Mouse (Mus musculus): ENCODE data around the gene Aqp5. TPM values are rescaled to one million over a fixed set of nuclear protein-coding genes. Genes with fewer than 3 reads are reported as not detected.

The Aqp5 gene
- not detected in 3 replicates for total RNA-seq (2017)

DNA sequence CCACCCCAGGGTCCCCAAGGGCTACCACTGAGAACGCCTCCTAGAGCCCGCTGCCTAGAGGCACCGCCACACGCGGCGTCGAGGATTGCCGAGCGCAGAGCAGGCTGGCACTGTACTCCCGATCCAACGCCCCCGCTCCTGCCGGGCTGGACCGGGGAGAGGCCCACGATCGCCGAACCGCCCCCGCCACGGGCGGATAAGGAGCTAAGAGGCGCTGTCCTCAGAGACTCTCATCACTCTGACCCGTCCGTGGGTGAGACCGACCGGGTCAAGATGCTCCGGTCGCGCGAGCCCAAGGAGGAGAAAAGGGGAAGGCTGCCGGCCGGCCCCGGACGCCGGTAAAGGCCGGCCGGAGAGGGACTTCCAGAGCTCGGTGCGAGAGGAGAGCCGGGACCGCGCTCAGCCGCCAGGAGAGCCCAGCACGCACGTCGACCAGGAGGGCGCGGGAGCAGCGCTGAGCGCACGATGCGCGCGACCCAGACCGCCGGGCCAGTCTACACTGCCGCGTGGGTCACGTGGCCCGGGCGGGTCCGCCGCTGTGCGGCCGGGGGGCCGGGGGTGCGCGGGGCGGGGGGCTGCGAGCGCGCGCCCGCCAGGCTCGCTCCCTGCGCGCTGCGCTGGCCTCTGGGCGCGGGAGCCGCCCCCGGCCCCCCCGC, at the start of gene Aqp5:
Gene Aqp5 (plus strand): TSS at position 354 of the 656 bp plus-strand sequence.
- ATAC-seq (replicated peaks; ENCODE audit: insufficient number of reproducible peaks, low FRiP score, low TSS enrichment, poor library complexity, severe bottlenecking): no peak

- no peak for ATAC-seq (replicated peaks; ENCODE audit: insufficient number of reproducible peaks, low FRiP score, low TSS enrichment, poor library complexity, severe bottlenecking)
Measured at GRCm38 (mm10) chr15:99544047-99544446, 46.5 kb upstream of the Aqp5 start.

- no peak for ATAC-seq (replicated peaks; ENCODE audit: insufficient number of reproducible peaks, low FRiP score, low TSS enrichment, poor library complexity, severe bottlenecking)
Measured at GRCm38 (mm10) chr15:99546596-99546995, 44.0 kb upstream of the Aqp5 start.

GRCm38 (mm10) chr15:99547732-99548131, 42.9 kb upstream of the Aqp5 start:
- no peak for ATAC-seq (replicated peaks; ENCODE audit: insufficient number of reproducible peaks, low FRiP score, low TSS enrichment, poor library complexity, severe bottlenecking)

GRCm38 (mm10) chr15:99549901-99550300, 40.7 kb upstream of the Aqp5 start:
- no peak for ATAC-seq (replicated peaks; ENCODE audit: insufficient number of reproducible peaks, low FRiP score, low TSS enrichment, poor library complexity, severe bottlenecking)

- ATAC-seq (replicated peaks; ENCODE audit: insufficient number of reproducible peaks, low FRiP score, low TSS enrichment, poor library complexity, severe bottlenecking): no peak
Measured at GRCm38 (mm10) chr15:99553767-99554166, 36.8 kb upstream of the Aqp5 start.

- ATAC-seq (replicated peaks; ENCODE audit: insufficient number of reproducible peaks, low FRiP score, low TSS enrichment, poor library complexity, severe bottlenecking): no peak
Measured at GRCm38 (mm10) chr15:99558947-99559346, 31.6 kb upstream of the Aqp5 start.

DNA sequence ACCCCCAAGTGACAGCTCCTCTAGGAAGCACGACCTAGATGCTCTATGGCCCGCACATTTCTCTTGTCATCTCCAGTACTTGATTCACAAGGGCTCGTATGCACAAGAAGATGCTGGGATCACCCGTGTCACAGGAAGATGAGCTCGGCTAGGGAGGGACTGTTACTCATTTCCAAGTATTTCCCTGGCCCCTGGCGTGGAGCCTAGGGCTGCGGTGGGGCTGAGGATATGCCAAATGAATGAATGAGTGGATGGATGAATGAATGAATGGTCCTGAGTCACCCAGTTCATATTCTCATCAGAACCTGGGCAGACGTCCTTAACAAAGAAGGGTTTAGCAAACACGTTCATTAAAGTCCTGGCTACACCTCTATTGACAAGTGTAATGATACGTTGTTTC, 30.3 kb upstream of the Aqp5 start:
- no peak for ATAC-seq (replicated peaks; ENCODE audit: insufficient number of reproducible peaks, low FRiP score, low TSS enrichment, poor library complexity, severe bottlenecking)

GRCm38 (mm10) chr15:99567371-99567770, 23.2 kb upstream of the Aqp5 start:
- no peak for ATAC-seq (replicated peaks; ENCODE audit: insufficient number of reproducible peaks, low FRiP score, low TSS enrichment, poor library complexity, severe bottlenecking)

GRCm38 (mm10) chr15:99568682-99569081, 21.9 kb upstream of the Aqp5 start:
- no peak for ATAC-seq (replicated peaks; ENCODE audit: insufficient number of reproducible peaks, low FRiP score, low TSS enrichment, poor library complexity, severe bottlenecking)

GRCm38 (mm10) chr15:99569123-99569522, 21.5 kb upstream of the Aqp5 start:
- no peak for ATAC-seq (replicated peaks; ENCODE audit: insufficient number of reproducible peaks, low FRiP score, low TSS enrichment, poor library complexity, severe bottlenecking)

DNA sequence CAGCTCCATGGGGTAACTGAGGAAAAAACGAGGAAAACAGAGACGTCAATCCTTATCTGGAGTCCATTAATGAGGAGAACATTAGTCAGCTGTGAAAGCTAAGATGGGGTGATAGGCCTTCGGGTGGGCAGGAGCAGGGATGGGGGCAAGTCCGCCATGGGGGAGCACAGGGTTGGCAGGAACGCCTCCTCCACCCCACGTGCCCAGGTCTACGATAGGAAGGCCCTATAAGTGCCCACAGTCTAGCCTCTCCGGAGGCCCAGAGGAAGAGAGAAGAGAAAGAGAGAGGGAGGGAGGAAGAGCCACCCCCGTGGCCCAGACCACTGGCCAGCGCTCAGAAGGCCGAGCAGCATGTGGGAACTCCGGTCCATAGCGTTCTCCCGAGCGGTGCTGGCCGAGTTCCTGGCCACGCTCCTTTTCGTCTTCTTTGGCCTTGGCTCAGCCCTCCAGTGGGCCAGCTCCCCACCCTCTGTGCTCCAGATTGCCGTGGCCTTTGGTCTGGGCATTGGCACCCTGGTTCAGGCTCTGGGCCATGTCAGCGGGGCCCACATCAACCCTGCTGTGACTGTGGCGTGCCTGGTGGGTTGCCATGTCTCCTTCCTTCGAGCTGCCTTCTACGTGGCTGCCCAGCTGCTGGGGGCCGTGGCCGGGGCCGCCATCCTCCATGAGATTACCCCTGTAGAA, 11.6 kb upstream of the Aqp5 start, which contains the start of gene Aqp2:
Gene Aqp2 (plus strand): TSS at position 254 of the 684 bp plus-strand sequence.
- no peak for ATAC-seq (replicated peaks; ENCODE audit: insufficient number of reproducible peaks, low FRiP score, low TSS enrichment, poor library complexity, severe bottlenecking)

DNA sequence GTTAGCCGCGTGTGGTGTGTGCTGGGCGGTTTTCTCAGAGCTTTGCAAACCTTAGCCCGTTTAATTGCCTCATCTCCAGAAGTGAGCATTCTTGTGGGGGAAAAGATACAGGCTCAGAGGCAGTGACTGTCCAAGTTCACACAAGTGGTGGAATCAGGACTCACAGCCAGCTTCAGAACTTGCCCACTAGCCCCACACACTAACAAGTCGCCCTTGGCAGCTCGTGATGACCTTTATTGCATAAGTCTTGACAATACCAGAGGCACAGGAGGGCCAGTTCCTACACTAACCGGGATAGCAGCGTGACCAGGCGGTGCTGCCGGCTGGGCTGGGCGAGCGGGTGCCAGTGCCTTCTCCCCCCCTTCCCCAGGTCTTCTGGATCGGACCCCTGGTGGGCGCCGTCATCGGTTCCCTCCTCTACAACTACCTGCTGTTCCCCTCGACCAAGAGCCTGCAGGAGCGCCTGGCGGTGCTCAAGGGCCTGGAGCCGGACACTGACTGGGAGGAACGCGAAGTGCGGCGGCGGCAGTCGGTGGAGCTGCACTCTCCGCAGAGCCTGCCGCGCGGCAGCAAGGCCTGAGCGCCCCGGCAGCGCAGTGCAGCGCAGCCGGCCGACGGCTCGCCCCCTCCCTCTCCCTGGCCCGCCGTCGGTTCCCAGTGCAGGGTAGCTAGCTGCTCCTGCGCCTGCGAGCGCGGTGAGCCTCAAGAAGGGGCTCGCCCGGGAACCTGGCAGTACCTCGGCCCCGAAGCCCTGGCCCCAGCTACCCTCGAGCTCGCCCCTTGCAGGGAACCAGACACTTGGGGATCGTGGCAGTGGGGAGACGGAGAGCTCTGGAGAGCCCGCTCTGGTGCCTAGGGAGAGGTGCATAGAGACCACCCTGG, 6.9 kb upstream of the Aqp5 start:
- no peak for ATAC-seq (replicated peaks; ENCODE audit: insufficient number of reproducible peaks, low FRiP score, low TSS enrichment, poor library complexity, severe bottlenecking)

GRCm38 (mm10) chr15:99584407-99585202, 6.0 kb upstream of the Aqp5 start:
- no peak for ATAC-seq (replicated peaks; ENCODE audit: insufficient number of reproducible peaks, low FRiP score, low TSS enrichment, poor library complexity, severe bottlenecking)

DNA sequence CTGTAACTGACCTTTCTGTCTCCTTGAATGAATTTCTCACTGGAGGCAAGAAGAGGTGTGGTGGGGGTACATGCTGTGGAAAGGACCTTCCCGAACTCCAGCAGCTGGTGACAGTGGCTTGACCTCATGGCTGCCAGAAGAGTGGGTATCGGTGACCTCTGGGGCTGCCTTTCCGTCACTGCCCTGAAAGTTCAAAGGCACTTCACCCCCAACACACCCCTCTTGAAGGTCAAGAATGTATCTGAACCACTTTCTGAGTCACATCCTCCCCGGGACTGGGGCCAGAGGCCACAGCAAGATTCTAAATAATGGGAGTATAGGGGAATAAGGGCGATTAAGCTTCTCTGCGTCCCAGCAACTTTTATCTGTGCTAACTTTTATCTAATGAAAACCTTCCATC, 4.8 kb upstream of the Aqp5 start:
- ATAC-seq (replicated peaks; ENCODE audit: insufficient number of reproducible peaks, low FRiP score, low TSS enrichment, poor library complexity, severe bottlenecking): no peak

DNA sequence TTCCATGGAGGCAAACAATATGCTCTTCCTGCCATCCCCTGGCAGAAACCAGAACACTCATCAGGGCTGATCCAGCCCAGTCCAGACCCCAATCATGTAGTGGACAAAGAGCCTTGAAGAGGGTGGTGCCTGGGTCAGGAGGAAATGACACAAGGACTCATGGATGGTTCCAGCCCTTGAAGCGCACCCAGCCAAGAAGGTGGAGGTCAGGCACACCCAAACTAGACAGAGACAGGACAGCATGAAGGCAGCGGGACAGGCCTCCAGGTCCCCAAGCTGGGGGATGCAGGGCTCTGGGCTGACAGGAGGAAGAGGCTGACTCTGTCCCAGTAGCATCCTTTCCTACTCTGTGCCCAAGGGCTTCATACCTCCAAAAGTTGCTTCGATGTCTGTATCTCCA, 4.1 kb upstream of the Aqp5 start:
- ATAC-seq (replicated peaks; ENCODE audit: insufficient number of reproducible peaks, low FRiP score, low TSS enrichment, poor library complexity, severe bottlenecking): no peak

- ATAC-seq (replicated peaks; ENCODE audit: insufficient number of reproducible peaks, low FRiP score, low TSS enrichment, poor library complexity, severe bottlenecking): no peak
Measured at GRCm38 (mm10) chr15:99589237-99589636, 1.3 kb upstream of the Aqp5 start.

- no peak for ATAC-seq (replicated peaks; ENCODE audit: insufficient number of reproducible peaks, low FRiP score, low TSS enrichment, poor library complexity, severe bottlenecking)
Measured at GRCm38 (mm10) chr15:99589704-99590103, 878 bp upstream of the Aqp5 start.

- ATAC-seq (replicated peaks; ENCODE audit: insufficient number of reproducible peaks, low FRiP score, low TSS enrichment, poor library complexity, severe bottlenecking): no peak
Measured at GRCm38 (mm10) chr15:99592177-99592576, 1.6 kb downstream of the Aqp5 start.
